Mouse (Mus musculus) left cerebral cortex, postnatal 36 days (tissue): ENCODE measurements at regions not wholly inside any gene's neighbourhood (a gene's known extent, or its start where the extent isn't known, plus 50 kb on each side); places are given as distances from the start of the nearest gene placed in this dataset.

Experiments
- DNase-seq, 2 experiments: peaks; one replicate each; pipeline ENCODE4 v3.0.0; 2021 to 2022; ENCODE audit warnings: low spot score in 2 of 2, mixed read lengths in 1 of 2
- intact Hi-C: fragments of 180-260 bp; cut with DNase I; formaldehyde crosslinking; loops from one replicate; pipeline ENCODE4 v1.15.1; 2025

GRCm38 (mm10) chr4:103421541-103421951 is 107.9 kb downstream of the Oma1 start:
- DNase-seq, result no peak
- intact Hi-C loops, result no loop called here

GRCm38 (mm10) chr4:103441383-103441782 is 127.8 kb downstream of the Oma1 start:
- no peak for DNase-seq
- intact Hi-C loops, result no loop called here

- DNase-seq, result no peak
- intact Hi-C loops, result no loop called here
Measured at GRCm38 (mm10) chr4:103441955-103442354, 128.3 kb downstream of the Oma1 start.

- intact Hi-C loops, result no loop called here
- DNase-seq, result no peak
Measured at GRCm38 (mm10) chr4:103449276-103449675, 135.7 kb downstream of the Oma1 start.

- no peak for DNase-seq
- intact Hi-C loops, result no loop called here
Measured at GRCm38 (mm10) chr4:103450121-103450520, 136.5 kb downstream of the Oma1 start.

- intact Hi-C loops, result no loop called here
Measured at GRCm38 (mm10) chr4:103455458-103455857, 141.8 kb downstream of the Oma1 start.

GRCm38 (mm10) chr4:103466019-103466589 is 152.5 kb downstream of the Oma1 start:
- no peak for DNase-seq
- intact Hi-C loops, result no loop called here

More at GRCm38 (mm10) chr4:103455458-103455857, 141.8 kb downstream of the Oma1 start:
- no peak for DNase-seq

GRCm38 (mm10) chr4:103475596-103475995 is 143.6 kb upstream of the Dab1 start:
- intact Hi-C loops, result no loop called here
- peak in 1 of 2 experiments; percentile 4 for DNase-seq

GRCm38 (mm10) chr4:103486140-103486965 is 132.8 kb upstream of the Dab1 start:
- DNase-seq, result no peak
- intact Hi-C loops, result no loop called here

- intact Hi-C loops, result no loop called here
- DNase-seq, result peak; percentile 17 to 29
Measured at GRCm38 (mm10) chr4:103508435-103508834, 110.7 kb upstream of the Dab1 start.

- intact Hi-C loops, result no loop called here
- DNase-seq, result no peak
Measured at GRCm38 (mm10) chr4:103512901-103513300, 106.3 kb upstream of the Dab1 start.

- no peak for DNase-seq
- intact Hi-C loops, result no loop called here
Measured at GRCm38 (mm10) chr4:103521870-103522609, 97.1 kb upstream of the Dab1 start.

GRCm38 (mm10) chr4:103536534-103537265 is 82.5 kb upstream of the Dab1 start:
- intact Hi-C loops, result no loop called here
- no peak for DNase-seq

- intact Hi-C loops, result no loop called here
- no peak for DNase-seq
Measured at GRCm38 (mm10) chr4:103540960-103541359, 78.2 kb upstream of the Dab1 start.

- intact Hi-C loops, result no loop called here
- DNase-seq, result no peak
Measured at GRCm38 (mm10) chr4:103547297-103547696, 71.9 kb upstream of the Dab1 start.

GRCm38 (mm10) chr4:103552476-103552875 is 66.7 kb upstream of the Dab1 start:
- intact Hi-C loops, result loop anchor here (5.0 kb wide), 1 partner anchor 65 kb away; the partner anchor contains the start of gene Dab1
- no peak for DNase-seq

GRCm38 (mm10) chr4:103553188-103553587 is 66.0 kb upstream of the Dab1 start:
- no peak for DNase-seq
- intact Hi-C loops, result loop anchor here (5.0 kb wide), 1 partner anchor 64 kb away; the partner anchor contains the start of gene Dab1

- no peak for DNase-seq
- intact Hi-C loops, result loop anchor here (5.0 kb wide), 1 partner anchor 63 kb away; the partner anchor contains the start of gene Dab1
Measured at GRCm38 (mm10) chr4:103554597-103554996, 64.6 kb upstream of the Dab1 start.
